In genomic region chr5:66156431-66156962, GRCm38 (mm10) we compare ENCODE assay signal across 14 mouse cellular contexts. TPM values are rescaled to one million over a fixed set of nuclear protein-coding genes. Genes with fewer than 3 reads are reported as not detected.
DNase-seq lines count a peak whose midpoint lies in the region; ATAC-seq and TF ChIP-seq lines count a peak whose summit lies in the region.
"Had no signal": no experiment of that assay in that cellular context is flagged by ENCODE, and none has a peak within 500 bp of the region (broad histone marks: within the 10 kb centered on the region; RNA-seq: fewer than 3 reads in every experiment).

No protein-coding gene starts in this region.

- peaks cover 9% of the 10 kb centered on the region; the same call in 1 of the 2 replicates for H3K27me3 ChIP-seq in forebrain, embryonic 14.5 days (replicated peaks; ENCODE audit: control insufficient read depth, insufficient read depth, low read length)
- H3K27me3 ChIP-seq in forebrain, embryonic 12.5 days, result peaks cover 34% of the 10 kb centered on the region
- H3K27me3 ChIP-seq in midbrain, postnatal 0 days (ENCODE audit: insufficient read depth, low read length), result 0 out of 2 replicates have a peak, but pooled peaks cover 4% of the 10 kb centered on the region
- peaks cover 5% of the 10 kb centered on the region; the same call in 1 of the 2 replicates for H3K27me3 ChIP-seq in midbrain, embryonic 15.5 days (replicated peaks)

- H3K4me2 ChIP-seq in forebrain, embryonic 14.5 days (ENCODE audit: low read length), result no peak overlapping the region
- no peak overlapping the region for H3K4me2 ChIP-seq in forebrain, embryonic 12.5 days
- H3K4me2 ChIP-seq in midbrain, postnatal 0 days (ENCODE audit: low read depth, low read length, poor library complexity, severe bottlenecking), result no peak overlapping the region
- H3K4me2 ChIP-seq in midbrain, embryonic 15.5 days, result no peak overlapping the region
- H3K4me2 ChIP-seq: limb, embryonic 13.5 days had no signal

- no peak for TF ChIP-seq CTCF in midbrain, postnatal 0 days (IDR thresholded peaks at IDR 0.05)

- peaks cover under 1% of the 10 kb centered on the region; the same call in 1 of the 2 replicates for H3K4me1 ChIP-seq in forebrain, embryonic 14.5 days (ENCODE audit: control insufficient read depth, insufficient read depth, low read length)
- H3K4me1 ChIP-seq in forebrain, embryonic 12.5 days, result peaks cover 6% of the 10 kb centered on the region
- no peaks in the 10 kb centered on the region for H3K4me1 ChIP-seq in midbrain, postnatal 0 days (ENCODE audit: insufficient read depth, low read length)
- H3K4me1 ChIP-seq in midbrain, embryonic 15.5 days, result peaks cover 3% of the 10 kb centered on the region

- no peak overlapping the region for H3K4me3 ChIP-seq in forebrain, embryonic 14.5 days (ENCODE audit: low read depth, low read length)
- H3K4me3 ChIP-seq in forebrain, embryonic 12.5 days (replicated peaks), result no peak overlapping the region
- no peak overlapping the region for H3K4me3 ChIP-seq in midbrain, postnatal 0 days (ENCODE audit: low read depth, low read length)
- no peak overlapping the region for H3K4me3 ChIP-seq in midbrain, embryonic 15.5 days
- H3K4me3 ChIP-seq: embryonic facial prominence, embryonic 10.5 days; limb, embryonic 13.5 days had no signal

- H3K27ac ChIP-seq in forebrain, embryonic 14.5 days (ENCODE audit: low read depth, low read length), result no peak overlapping the region
- H3K27ac ChIP-seq in forebrain, embryonic 12.5 days, result no peak overlapping the region
- H3K27ac ChIP-seq in midbrain, postnatal 0 days (ENCODE audit: low read depth, low read length), result no peak overlapping the region
- no peak overlapping the region for H3K27ac ChIP-seq in midbrain, embryonic 15.5 days
- H3K27ac ChIP-seq: embryonic facial prominence, embryonic 10.5 days; limb, embryonic 13.5 days had no signal

- H3K9me3 ChIP-seq in forebrain, embryonic 14.5 days (replicated peaks; ENCODE audit: control insufficient read depth, low read length), result no peaks in the 10 kb centered on the region
- H3K9me3 ChIP-seq in forebrain, embryonic 12.5 days, result no peaks in the 10 kb centered on the region
- no peaks in the 10 kb centered on the region for H3K9me3 ChIP-seq in midbrain, postnatal 0 days (ENCODE audit: low read length)
- H3K9me3 ChIP-seq in midbrain, embryonic 15.5 days, result no peaks in the 10 kb centered on the region
- H3K9me3 ChIP-seq: embryonic facial prominence, embryonic 10.5 days; limb, embryonic 13.5 days had no signal

- no peaks in the 10 kb centered on the region for H3K36me3 ChIP-seq in forebrain, embryonic 14.5 days (ENCODE audit: control insufficient read depth, insufficient read depth, low read length)
- H3K36me3 ChIP-seq in forebrain, embryonic 12.5 days (replicated peaks), result no peaks in the 10 kb centered on the region
- H3K36me3 ChIP-seq in midbrain, postnatal 0 days (ENCODE audit: insufficient read depth, low read length), result no peaks in the 10 kb centered on the region
- no peaks in the 10 kb centered on the region for H3K36me3 ChIP-seq in midbrain, embryonic 15.5 days (replicated peaks)
- H3K36me3 ChIP-seq: embryonic facial prominence, embryonic 10.5 days; limb, embryonic 13.5 days had no signal

- no peak overlapping the region for H3K9ac ChIP-seq in forebrain, embryonic 14.5 days (ENCODE audit: low read length)
- no peak overlapping the region for H3K9ac ChIP-seq in forebrain, embryonic 12.5 days
- H3K9ac ChIP-seq in midbrain, postnatal 0 days (replicated peaks; ENCODE audit: low read length, poor library complexity, severe bottlenecking), result no peak overlapping the region
- no peak overlapping the region for H3K9ac ChIP-seq in midbrain, embryonic 15.5 days
- H3K9ac ChIP-seq: limb, embryonic 13.5 days had no signal

- WGBS in forebrain, embryonic 14.5 days, result 62% methylated on average over 9 of the region's 9 CpGs
- 59% methylated on average over 9 of the region's 9 CpGs for WGBS in forebrain, embryonic 12.5 days
- WGBS in midbrain, postnatal 0 days, result 29% methylated on average over 9 of the region's 9 CpGs
- WGBS in midbrain, embryonic 15.5 days, result 36% methylated on average over 9 of the region's 9 CpGs

- DNase-seq in forebrain, embryonic 14.5 days (ENCODE audit: low spot score), result peak; percentile 41
- peak; percentile 44 for DNase-seq in kidney, adult 9 months
- DNase-seq in kidney, postnatal 4 days, result no peak
- peak; percentile 49 for DNase-seq in midbrain, postnatal 0 days (ENCODE audit: low spot score)
- DNase-seq in layer of hippocampus, postnatal 25 days (ENCODE audit: extremely low spot score in 1 of 2, low spot score in 1 of 2), result no peak
- DNase-seq: cerebellum, postnatal 25 days; gastrocnemius, postnatal 25 days; lung, adult 18-20 months; thymus, postnatal 4 days had no signal

- ATAC-seq in forebrain, embryonic 14.5 days, result peak; percentile 29; the same call in 1 of the 2 replicates
- ATAC-seq in forebrain, embryonic 12.5 days (ENCODE audit: low FRiP score), result no peak
- ATAC-seq in midbrain, postnatal 0 days (ENCODE audit: low FRiP score), result no peak
- no peak for ATAC-seq in midbrain, embryonic 15.5 days (replicated peaks)
- ATAC-seq: intestine, postnatal 0 days had no signal

RNA-seq across cellular contexts. Expression of gene Rbm47, which starts 16.4 kb away (rescaled TPM):
- 2.2 and 2.7 TPM in 2 replicates for polyA plus RNA-seq in forebrain, embryonic 14.5 days (2014; fragmentation: Nextera tagmentation; extraction: Ambion mirVana)
- 4.4 and 6.4 TPM in 2 replicates for polyA plus RNA-seq in forebrain, embryonic 12.5 days (2016; fragmentation: Nextera tagmentation; extraction: Ambion mirVana)
- 2.5 and 3.0 TPM in 2 replicates for total RNA-seq in midbrain, postnatal 0 days (2014; rRNA removed)
- 1.3 and 1.4 TPM in 2 replicates for polyA plus RNA-seq in midbrain, postnatal 0 days (2015; fragmentation: Nextera tagmentation; extraction: Ambion mirVana)
- polyA plus RNA-seq in midbrain, embryonic 15.5 days (2015; fragmentation: Nextera tagmentation; extraction: Ambion mirVana), result 3.3 and 3.5 TPM in 2 replicates
- total RNA-seq in layer of hippocampus, postnatal 25 days (2021), result 1 to 10 TPM; 1.3 TPM

Comparison
In these comparisons a context has a peak if more than half of its experiments do, and no peak if none do; other contexts are left out.
1. DNase-seq: peak in forebrain, embryonic 14.5 days (single experiment), kidney, adult 9 months (single experiment) and midbrain, postnatal 0 days (single experiment); none in kidney, postnatal 4 days (0 of 2) and layer of hippocampus, postnatal 25 days (0 of 2).